Mouse (Mus musculus) neural tube, embryonic 11.5 days (tissue): ENCODE measurements at regions not wholly inside any gene's neighbourhood (a gene's known extent, or its start where the extent isn't known, plus 50 kb on each side); places are given as distances from the start of the nearest gene placed in this dataset.

Experiments
- ATAC-seq: fragments of 200-750 bp; cut with Nextera tagmentation; 2 replicates; pipeline ENCODE4 v1.8.0; 2017; ENCODE audit warnings: moderate number of reproducible peaks, mild to moderate bottlenecking, moderate TSS enrichment, moderate library complexity; ENCODE audit not compliant: insufficient read depth, low FRiP score, low TSS enrichment
- DNase-seq: peaks from one replicate; pipeline ENCODE4 v3.0.0-alpha.2; 2015; ENCODE audit warnings: low spot score
- H3K27ac ChIP-seq: fragments of 300-500 bp; sonication (generic); 2 replicates; pipeline ENCODE4 v1.5.1; 2014; ENCODE audit warnings: low read depth, mild to moderate bottlenecking, low read length
- H3K27me3 ChIP-seq: fragments of 300-500 bp; sonication (generic); 2 replicates; pipeline ENCODE4 v1.6.1; 2014; ENCODE audit warnings: mild to moderate bottlenecking, low read length, mixed read lengths; ENCODE audit not compliant: control insufficient read depth, insufficient read depth
- H3K36me3 ChIP-seq: fragments of 300-500 bp; sonication (generic); 2 replicates; pipeline ENCODE4 v1.6.1; 2014; ENCODE audit warnings: mild to moderate bottlenecking, low read length, moderate library complexity, mixed read lengths; ENCODE audit not compliant: control insufficient read depth, insufficient read depth
- H3K4me1 ChIP-seq: fragments of 300-500 bp; sonication (generic); 2 replicates; pipeline ENCODE4 v1.6.1; 2014; ENCODE audit warnings: low read length, mixed read lengths; ENCODE audit not compliant: control insufficient read depth, insufficient read depth
- H3K4me2 ChIP-seq: fragments of 300-500 bp; sonication (generic); 2 replicates; pipeline ENCODE4 v1.6.1; 2014; ENCODE audit warnings: low read depth, mild to moderate bottlenecking, moderate library complexity
- H3K4me3 ChIP-seq: fragments of 300-500 bp; sonication (generic); 2 replicates; pipeline ENCODE4 v1.5.1; 2014; ENCODE audit warnings: low read depth, low read length
- H3K9ac ChIP-seq: fragments of 300-500 bp; sonication (generic); 2 replicates; pipeline ENCODE4 v1.6.1; 2014; ENCODE audit warnings: mild to moderate bottlenecking, low read length
- H3K9me3 ChIP-seq: fragments of 300-500 bp; sonication (generic); 2 replicates; pipeline ENCODE4 v1.6.1; 2016; ENCODE audit warnings: low read length; ENCODE audit not compliant: control insufficient read depth
- WGBS: fragments of 180-500 bp; shearing (Covaris S2); extraction: QIAGEN DNeasy Blood & Tissue Kit; methylation state at CpG from one replicate; pipeline ENCODE4 v1.1.7; 2014; 5-methylcytosine and 5-hydroxymethylcytosine counted together

- ATAC-seq (no peak), DNase-seq (no peak)
- H3K9me3 ChIP-seq: no peaks in the 10 kb centered on the region
- H3K9ac ChIP-seq: no peak overlapping the region
- 97% methylated on average over 8 of the region's 8 CpGs for WGBS
- H3K4me1 ChIP-seq: no peaks in the 10 kb centered on the region
- H3K36me3 ChIP-seq: no peaks in the 10 kb centered on the region
- H3K4me3 ChIP-seq: no peak overlapping the region
- H3K27me3 ChIP-seq: no peaks in the 10 kb centered on the region
- H3K27ac ChIP-seq: no peak overlapping the region
- H3K4me2 ChIP-seq: no peak overlapping the region
These were observed 156.0 kb downstream of the Gm11011 start for GRCm38 (mm10) chr2:169431516-169431915.

- H3K9ac ChIP-seq: no peak overlapping the region
- WGBS: 84% methylated on average over 7 of the region's 7 CpGs
- H3K27me3 ChIP-seq: no peaks in the 10 kb centered on the region
- H3K27ac ChIP-seq: no peak overlapping the region
- DNase-seq (no peak), ATAC-seq (no peak)
- H3K4me3 ChIP-seq: no peak overlapping the region
- H3K36me3 ChIP-seq: no peaks in the 10 kb centered on the region
- H3K4me2 ChIP-seq: no peak overlapping the region
- H3K9me3 ChIP-seq: no peaks in the 10 kb centered on the region
- no peaks in the 10 kb centered on the region for H3K4me1 ChIP-seq
These were observed 158.1 kb downstream of the Gm11011 start for GRCm38 (mm10) chr2:169429411-169429810.

GRCm38 (mm10) chr2:169424166-169424920, 163.2 kb downstream of the Gm11011 start:
- H3K36me3 ChIP-seq: no peaks in the 10 kb centered on the region
- ATAC-seq (no peak), DNase-seq (no peak)
- no peak overlapping the region for H3K9ac ChIP-seq
- H3K9me3 ChIP-seq: no peaks in the 10 kb centered on the region
- H3K4me2 ChIP-seq: no peak overlapping the region
- H3K27me3 ChIP-seq: no peaks in the 10 kb centered on the region
- H3K27ac ChIP-seq: no peak overlapping the region
- no peaks in the 10 kb centered on the region for H3K4me1 ChIP-seq
- no peak overlapping the region for H3K4me3 ChIP-seq
- 78% methylated on average over 12 of the region's 12 CpGs for WGBS

GRCm38 (mm10) chr2:169412361-169412760, 175.2 kb downstream of the Gm11011 start:
- H3K36me3 ChIP-seq: no peaks in the 10 kb centered on the region
- H3K4me3 ChIP-seq: no peak overlapping the region
- H3K9me3 ChIP-seq: no peaks in the 10 kb centered on the region
- H3K27ac ChIP-seq: no peak overlapping the region
- ATAC-seq (no peak), DNase-seq (no peak)
- H3K27me3 ChIP-seq: no peaks in the 10 kb centered on the region
- no peak overlapping the region for H3K4me2 ChIP-seq
- WGBS: 83% methylated on average over 6 of the region's 6 CpGs
- H3K4me1 ChIP-seq: no peaks in the 10 kb centered on the region
- no peak overlapping the region for H3K9ac ChIP-seq

- H3K27me3 ChIP-seq: no peaks in the 10 kb centered on the region
- DNase-seq: no peak
- WGBS: 65% methylated on average over 3 of the region's 3 CpGs
These were observed 177.5 kb downstream of the Gm11011 start for GRCm38 (mm10) chr2:169410080-169410479.

GRCm38 (mm10) chr2:169404908-169405690, 182.4 kb downstream of the Gm11011 start:
- Histone ChIP-seq H3K4me2 (no peak overlapping the region), H3K27ac (0 out of 2 replicates have a peak overlapping the region, but pooled peaks have one; percentile 29), H3K27me3 (no peaks in the 10 kb centered on the region), H3K36me3 (no peaks in the 10 kb centered on the region), H3K4me3 (no peak overlapping the region), H3K4me1 (peaks cover 4% of the 10 kb centered on the region; the same call in 1 of the 2 replicates), H3K9me3 (no peaks in the 10 kb centered on the region), H3K9ac (no peak overlapping the region)
- ATAC-seq: peak; percentile 87
- WGBS: 29% methylated on average over 6 of the region's 6 CpGs
- peak; percentile 55 for DNase-seq

More at GRCm38 (mm10) chr2:169410080-169410479, 177.5 kb downstream of the Gm11011 start:
- no peaks in the 10 kb centered on the region for H3K36me3 ChIP-seq
- H3K4me3 ChIP-seq: no peak overlapping the region
- no peaks in the 10 kb centered on the region for H3K9me3 ChIP-seq
- H3K9ac ChIP-seq: no peak overlapping the region
- no peak overlapping the region for H3K27ac ChIP-seq
- H3K4me1 ChIP-seq: peaks cover under 1% of the 10 kb centered on the region; the same call in 1 of the 2 replicates
- ATAC-seq: no peak
- no peak overlapping the region for H3K4me2 ChIP-seq

- Histone ChIP-seq H3K4me1 (no peaks in the 10 kb centered on the region), H3K27me3 (no peaks in the 10 kb centered on the region), H3K36me3 (no peaks in the 10 kb centered on the region), H3K4me3 (no peak overlapping the region), H3K27ac (no peak overlapping the region), H3K9me3 (no peaks in the 10 kb centered on the region), H3K4me2 (no peak overlapping the region), H3K9ac (no peak overlapping the region)
- ATAC-seq (peak; percentile 45; the same call in 1 of the 2 replicates), DNase-seq (no peak)
- 25% methylated on average over 6 of the region's 6 CpGs for WGBS
These were observed 189.8 kb downstream of the Gm11011 start for GRCm38 (mm10) chr2:169397758-169398157.

GRCm38 (mm10) chr2:169397013-169397412, 190.5 kb downstream of the Gm11011 start:
- Histone ChIP-seq H3K4me2 (no peak overlapping the region), H3K4me1 (no peaks in the 10 kb centered on the region), H3K9me3 (no peaks in the 10 kb centered on the region), H3K9ac (no peak overlapping the region), H3K36me3 (no peaks in the 10 kb centered on the region), H3K27me3 (no peaks in the 10 kb centered on the region), H3K27ac (no peak overlapping the region), H3K4me3 (no peak overlapping the region)
- DNase-seq (no peak), ATAC-seq (no peak)
- WGBS: 70% methylated on average over 4 of the region's 4 CpGs
